Mouse (Mus musculus) kidney, embryonic 14.5 days (tissue): ENCODE measurements around the gene Pyroxd1. TPM values are rescaled to one million over a fixed set of nuclear protein-coding genes. Genes with fewer than 3 reads are reported as not detected.

ENCODE experiments used
- polyA plus RNA-seq: library from polyadenylated mRNA; unstranded; fragments of >200 nt; fragmentation: Nextera tagmentation; extraction: Ambion mirVana; gene quantifications from 2 replicates; pipeline ENCODE4 v1.2.1, GENCODE M21; 2014

Pyroxd1 gene
- polyA plus RNA-seq, 1 experiment from 2014 or later: 19.6 TPM

Other genes with a start within 250 kb of the Pyroxd1 start
- gene Slco1a6, start 137.1 kb upstream of the Pyroxd1 start, polyA plus RNA-seq: 0.53 and 1.3 TPM in 2 replicates
- gene Iapp, start 47.2 kb upstream of the Pyroxd1 start, polyA plus RNA-seq: not detected in 2 replicates
- gene Slco1a5, start 22.7 kb upstream of the Pyroxd1 start, polyA plus RNA-seq: 0.12 TPM in 1 of 2 replicates, not detected in the other
- 18.3 and 30.8 TPM in 2 replicates for gene Recql, start 41.4 kb downstream of the Pyroxd1 start, polyA plus RNA-seq
- gene Golt1b, start 41.6 kb downstream of the Pyroxd1 start, polyA plus RNA-seq: 110 and 122 TPM in 2 replicates
- gene Spx, start 67.8 kb downstream of the Pyroxd1 start, polyA plus RNA-seq: 0.43 and 0.95 TPM in 2 replicates
- not detected in 2 replicates for gene Gys2, start 127.5 kb downstream of the Pyroxd1 start, polyA plus RNA-seq
- gene Ldhb, start 162.3 kb downstream of the Pyroxd1 start, polyA plus RNA-seq: 578 and 592 TPM in 2 replicates
- gene Kcnj8, start 226.0 kb downstream of the Pyroxd1 start, polyA plus RNA-seq: 18.8 and 21.0 TPM in 2 replicates